Mouse (Mus musculus): ENCODE measurements around the gene Fcgr4. TPM values are rescaled to one million over a fixed set of nuclear protein-coding genes. Genes with fewer than 3 reads are reported as not detected.
"Not testable (repeated sequence)": the region's sequence is repeated elsewhere in the genome, so short reads cannot be mapped to it uniquely, and the experiment has no call there.

The Fcgr4 gene
- polyA plus RNA-seq, 1 experiment from 2014 or later = 4.0 TPM

DNA sequence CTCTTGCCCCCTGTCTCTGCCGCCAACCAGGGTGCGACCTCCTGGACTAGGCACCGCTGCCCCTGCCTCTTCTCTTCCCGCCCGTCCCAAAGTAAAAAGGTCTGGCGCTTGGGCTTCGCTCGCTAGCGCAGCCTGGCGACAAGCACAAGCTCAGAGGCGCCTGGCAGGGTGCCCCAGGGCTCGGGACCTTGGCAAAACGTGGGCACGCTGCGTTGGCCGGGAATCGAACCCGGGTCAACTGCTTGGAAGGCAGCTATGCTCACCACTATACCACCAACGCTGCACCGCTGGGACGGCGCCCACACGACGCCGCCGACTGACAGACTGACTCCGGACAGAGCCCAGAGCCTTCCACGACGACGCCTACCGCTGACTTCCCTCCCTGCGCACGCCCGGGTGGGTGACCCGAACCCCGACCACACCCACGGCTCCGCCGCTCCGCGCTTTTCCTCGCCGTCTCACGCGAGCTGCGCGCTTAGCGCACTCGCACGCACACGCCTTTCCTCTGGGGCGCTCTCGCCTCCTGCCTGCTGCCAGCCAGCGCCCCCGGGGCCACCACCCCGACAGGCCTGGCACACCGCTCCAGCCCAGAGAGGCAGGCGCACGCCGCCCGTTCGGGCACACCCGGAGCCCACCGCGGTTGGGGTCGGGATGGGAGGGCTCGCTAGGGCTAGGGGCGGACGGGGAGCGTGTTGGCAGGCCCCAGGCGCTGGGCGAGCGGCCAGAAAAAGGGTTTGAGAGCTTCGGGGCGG, 45.9 kb downstream of the Fcgr4 start, which contains the start of gene Fcgr3:
Gene Fcgr3, minus strand, starts transcription at position 445 of the 752 bp plus-strand sequence.
- H3K4me2 ChIP-seq (replicated peaks; ENCODE audit: low read depth, low read length) = peak within 1 kb of the TSS; percentile 40
- not testable (repeated sequence) for H3K36me3 ChIP-seq (ENCODE audit: insufficient read depth, low read length); H3K27ac ChIP-seq (ENCODE audit: low read length); H3K4me1 ChIP-seq (ENCODE audit: insufficient read depth, low read depth, low read length); H3K9me3 ChIP-seq (ENCODE audit: low read length); H3K9ac ChIP-seq (replicated peaks; ENCODE audit: low read depth)
- WGBS = 2% methylated on average over 36 of the region's 75 CpGs
- peak; percentile 58 for DNase-seq (ENCODE audit: low spot score)
- peak; percentile 63 for TF ChIP-seq CTCF (IDR thresholded peaks at IDR 0.05)
- H3K27me3 ChIP-seq (replicated peaks; ENCODE audit: insufficient read depth, low read length) = peaks cover 16% of the 10 kb centered on the region
- ATAC-seq = peak; percentile 67
- H3K4me3 ChIP-seq (ENCODE audit: low read depth, low read length) = peak within 1 kb of the TSS; percentile 29

DNA sequence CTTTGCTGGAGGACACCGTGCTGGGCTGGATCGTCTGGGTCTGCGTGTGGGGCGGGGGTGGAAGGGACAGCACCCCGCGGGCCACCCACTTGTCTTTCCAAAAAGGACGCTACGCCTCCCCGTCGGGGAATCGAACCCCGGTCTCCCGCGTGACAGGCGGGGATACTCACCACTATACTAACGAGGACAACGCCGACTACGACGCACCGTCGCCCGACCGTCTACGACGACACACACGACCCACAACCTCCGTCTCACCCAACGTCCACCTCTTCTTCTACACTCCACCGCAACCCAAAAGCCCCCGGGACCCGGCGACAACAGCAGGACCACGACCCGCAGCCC, 46.5 kb downstream of the Fcgr4 start:
- Histone ChIP-seq H3K4me3 (ENCODE audit: low read depth, low read length) (peak overlapping the region; percentile 12; the same call in 1 of the 2 replicates), H3K4me2 (replicated peaks; ENCODE audit: low read depth, low read length) (0 out of 2 replicates have a peak overlapping the region, but pooled peaks have one; percentile 40), H3K27me3 (replicated peaks; ENCODE audit: insufficient read depth, low read length) (peaks cover 17% of the 10 kb centered on the region)
- H3K27ac ChIP-seq (ENCODE audit: low read length); DNase-seq (ENCODE audit: low spot score); H3K9me3 ChIP-seq (ENCODE audit: low read length); H3K9ac ChIP-seq (replicated peaks; ENCODE audit: low read depth); H3K36me3 ChIP-seq (ENCODE audit: insufficient read depth, low read length); H3K4me1 ChIP-seq (ENCODE audit: insufficient read depth, low read depth, low read length): not testable (repeated sequence)
- ATAC-seq = peak; percentile 16
- 2% methylated on average over 14 of the region's 35 CpGs for WGBS

DNA sequence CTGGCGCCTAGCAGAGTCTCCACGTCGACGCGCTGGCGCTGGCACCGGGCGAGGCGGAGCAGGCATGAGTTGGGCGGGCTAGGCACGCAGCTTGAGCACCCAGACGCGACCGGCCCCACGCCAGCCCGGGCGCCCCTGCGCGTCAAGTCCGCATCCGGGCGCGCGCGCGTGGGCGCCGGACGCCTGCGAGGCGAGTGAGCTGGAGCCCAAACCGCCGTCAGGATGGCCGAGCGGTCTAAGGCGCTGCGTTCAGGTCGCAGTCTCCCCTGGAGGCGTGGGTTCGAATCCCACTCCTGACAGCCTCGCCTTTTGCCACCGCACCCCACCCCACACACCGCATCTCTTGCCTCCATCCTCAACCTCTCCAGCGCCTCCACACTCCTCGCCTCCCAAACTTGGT, 47.0 kb downstream of the Fcgr4 start:
- not testable (repeated sequence) for H3K4me3 ChIP-seq (ENCODE audit: low read depth, low read length); H3K4me1 ChIP-seq (ENCODE audit: insufficient read depth, low read depth, low read length); H3K4me2 ChIP-seq (replicated peaks; ENCODE audit: low read depth, low read length); H3K27ac ChIP-seq (ENCODE audit: low read length); H3K9me3 ChIP-seq (ENCODE audit: low read length); H3K36me3 ChIP-seq (ENCODE audit: insufficient read depth, low read length); DNase-seq (ENCODE audit: low spot score); H3K9ac ChIP-seq (replicated peaks; ENCODE audit: low read depth)
- peak; percentile 4 for ATAC-seq
- H3K27me3 ChIP-seq (replicated peaks; ENCODE audit: insufficient read depth, low read length) = peaks cover 17% of the 10 kb centered on the region
- WGBS = 6% methylated on average over 24 of the region's 45 CpGs

DNA sequence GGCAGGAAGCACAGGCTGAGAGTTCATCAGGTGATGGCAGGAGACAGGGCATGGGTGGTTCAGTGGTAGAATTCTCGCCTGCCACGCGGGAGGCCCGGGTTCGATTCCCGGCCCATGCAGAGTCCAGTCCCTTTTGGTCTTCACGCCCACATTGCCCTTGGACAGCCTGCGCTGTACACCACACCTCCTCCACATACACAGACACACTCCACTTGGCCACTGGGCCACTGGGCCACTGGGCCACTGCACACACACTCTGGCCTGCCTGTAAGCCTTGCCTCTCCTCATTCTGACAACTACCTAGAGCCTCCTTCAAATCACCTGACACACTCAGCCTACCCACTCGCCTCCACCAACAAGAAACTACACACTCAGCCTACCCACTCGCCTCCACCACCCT, 47.9 kb downstream of the Fcgr4 start:
- H3K4me2 ChIP-seq (replicated peaks; ENCODE audit: low read depth, low read length); H3K4me3 ChIP-seq (ENCODE audit: low read depth, low read length); ATAC-seq; H3K4me1 ChIP-seq (ENCODE audit: insufficient read depth, low read depth, low read length); H3K9me3 ChIP-seq (ENCODE audit: low read length); DNase-seq (ENCODE audit: low spot score); H3K9ac ChIP-seq (replicated peaks; ENCODE audit: low read depth); H3K36me3 ChIP-seq (ENCODE audit: insufficient read depth, low read length); H3K27ac ChIP-seq (ENCODE audit: low read length): not testable (repeated sequence)
- peaks cover 17% of the 10 kb centered on the region for H3K27me3 ChIP-seq (replicated peaks; ENCODE audit: insufficient read depth, low read length)
- 19% methylated on average over 2 of the region's 10 CpGs for WGBS

DNA sequence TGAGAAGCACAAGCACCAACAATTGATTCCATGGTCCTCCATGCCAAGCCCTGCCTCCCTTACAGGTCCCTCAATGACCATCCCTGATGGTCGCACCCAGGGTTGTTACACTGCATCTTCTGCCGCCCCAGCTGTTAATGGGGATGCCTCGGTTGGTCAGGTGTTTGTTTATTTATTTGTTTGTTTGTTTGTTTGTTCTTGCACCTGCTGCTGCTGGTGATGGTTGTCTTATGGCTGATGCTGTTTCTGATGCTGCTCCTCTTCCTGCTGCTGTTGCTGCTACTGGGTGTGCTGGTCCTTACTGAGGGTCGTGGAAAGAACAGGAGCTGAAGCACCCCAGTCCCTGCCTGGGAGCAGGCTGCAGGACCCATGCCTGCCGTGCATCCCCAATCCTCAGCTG, 49.2 kb downstream of the Fcgr4 start:
- not testable (repeated sequence) for H3K4me2 ChIP-seq (replicated peaks; ENCODE audit: low read depth, low read length); H3K4me1 ChIP-seq (ENCODE audit: insufficient read depth, low read depth, low read length); H3K9me3 ChIP-seq (ENCODE audit: low read length); H3K4me3 ChIP-seq (ENCODE audit: low read depth, low read length); H3K36me3 ChIP-seq (ENCODE audit: insufficient read depth, low read length); DNase-seq (ENCODE audit: low spot score); H3K27ac ChIP-seq (ENCODE audit: low read length); H3K9ac ChIP-seq (replicated peaks; ENCODE audit: low read depth); ATAC-seq
- peaks cover 17% of the 10 kb centered on the region for H3K27me3 ChIP-seq (replicated peaks; ENCODE audit: insufficient read depth, low read length)
- WGBS = 46% methylated on average over 5 of the region's 5 CpGs

DNA sequence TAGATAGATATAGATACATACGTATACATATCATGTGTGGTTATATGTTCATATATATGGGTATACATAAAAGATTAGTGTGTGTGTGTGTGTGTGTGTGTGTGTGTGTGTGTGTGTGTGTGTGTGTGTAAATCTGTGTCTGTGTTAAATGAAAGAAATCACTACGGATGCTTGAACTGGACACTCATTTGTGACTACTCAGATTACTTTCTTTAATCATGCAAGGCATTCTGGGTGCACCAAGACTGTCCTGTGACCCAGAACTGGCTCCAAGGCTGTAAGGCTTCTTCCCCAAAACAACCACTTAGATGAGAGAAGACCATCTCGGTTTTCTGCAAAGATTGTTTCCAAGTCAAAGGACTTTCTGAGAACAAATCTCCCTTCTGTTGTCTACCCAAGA, 50.8 kb downstream of the Fcgr4 start:
- H3K9me3 ChIP-seq (ENCODE audit: low read length); H3K4me1 ChIP-seq (ENCODE audit: insufficient read depth, low read depth, low read length); H3K36me3 ChIP-seq (ENCODE audit: insufficient read depth, low read length); H3K4me2 ChIP-seq (replicated peaks; ENCODE audit: low read depth, low read length); DNase-seq (ENCODE audit: low spot score); H3K9ac ChIP-seq (replicated peaks; ENCODE audit: low read depth); H3K27ac ChIP-seq (ENCODE audit: low read length); ATAC-seq; H3K4me3 ChIP-seq (ENCODE audit: low read depth, low read length): not testable (repeated sequence)
- 57% methylated on average over 3 of the region's 3 CpGs for WGBS
- H3K27me3 ChIP-seq (replicated peaks; ENCODE audit: insufficient read depth, low read length) = peaks cover 21% of the 10 kb centered on the region

DNA sequence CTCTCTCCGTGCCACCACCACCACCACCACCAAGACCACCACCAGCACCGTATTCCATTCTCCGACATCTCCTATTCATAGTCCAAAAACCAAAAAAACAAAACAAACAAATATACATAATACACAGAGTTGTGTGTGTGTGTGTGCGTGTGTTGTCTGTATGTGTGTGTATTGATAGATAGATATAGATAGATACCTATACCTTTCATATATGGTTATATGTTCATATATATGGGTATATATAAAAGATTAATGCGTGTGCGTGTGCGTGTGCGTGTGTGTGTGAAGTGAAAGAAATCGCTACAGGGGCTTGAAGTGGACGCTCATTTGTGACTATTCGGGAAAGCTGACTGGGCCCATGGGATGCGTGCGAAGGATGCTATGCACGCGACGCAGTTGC, 52.2 kb downstream of the Fcgr4 start:
- not testable (repeated sequence) for H3K4me2 ChIP-seq (replicated peaks; ENCODE audit: low read depth, low read length)
- WGBS = 19% methylated on average over 11 of the region's 16 CpGs

DNA sequence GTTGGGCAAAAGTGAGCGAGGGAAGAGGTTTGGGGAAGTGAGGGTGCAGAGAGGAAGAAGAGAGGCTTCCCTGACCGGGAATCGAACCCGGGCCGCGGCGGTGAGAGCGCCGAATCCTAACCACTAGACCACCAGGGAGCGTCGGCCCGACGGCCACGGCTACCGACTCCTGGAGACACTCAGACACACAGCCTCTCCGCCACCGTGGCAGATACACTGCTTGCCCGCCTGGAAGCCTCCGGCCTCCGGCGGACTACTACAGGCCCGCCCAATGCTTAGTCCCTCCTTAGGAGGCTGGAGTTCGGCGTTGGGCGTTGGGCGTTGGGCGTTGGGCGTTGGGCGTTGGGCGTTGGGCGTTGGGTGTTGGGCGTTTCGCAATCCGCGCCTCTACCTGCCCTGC, 53.0 kb downstream of the Fcgr4 start:
- H3K9ac ChIP-seq (replicated peaks; ENCODE audit: low read depth); H3K9me3 ChIP-seq (ENCODE audit: low read length); H3K27ac ChIP-seq (ENCODE audit: low read length); H3K4me1 ChIP-seq (ENCODE audit: insufficient read depth, low read depth, low read length); DNase-seq (ENCODE audit: low spot score); H3K4me3 ChIP-seq (ENCODE audit: low read depth, low read length); H3K36me3 ChIP-seq (ENCODE audit: insufficient read depth, low read length); H3K4me2 ChIP-seq (replicated peaks; ENCODE audit: low read depth, low read length): not testable (repeated sequence)
- peak; percentile 58 for ATAC-seq
- H3K27me3 ChIP-seq (replicated peaks; ENCODE audit: insufficient read depth, low read length) = peaks cover 17% of the 10 kb centered on the region
- WGBS = no CpG with 5 or more reads among the region's 35 CpGs

More for the DNA sequence above, 52.2 kb downstream of the Fcgr4 start:
- not testable (repeated sequence) for H3K36me3 ChIP-seq (ENCODE audit: insufficient read depth, low read length); H3K4me3 ChIP-seq (ENCODE audit: low read depth, low read length); DNase-seq (ENCODE audit: low spot score); ATAC-seq; H3K9me3 ChIP-seq (ENCODE audit: low read length); H3K27ac ChIP-seq (ENCODE audit: low read length); H3K4me1 ChIP-seq (ENCODE audit: insufficient read depth, low read depth, low read length); H3K9ac ChIP-seq (replicated peaks; ENCODE audit: low read depth)
- peaks cover 18% of the 10 kb centered on the region for H3K27me3 ChIP-seq (replicated peaks; ENCODE audit: insufficient read depth, low read length)

DNA sequence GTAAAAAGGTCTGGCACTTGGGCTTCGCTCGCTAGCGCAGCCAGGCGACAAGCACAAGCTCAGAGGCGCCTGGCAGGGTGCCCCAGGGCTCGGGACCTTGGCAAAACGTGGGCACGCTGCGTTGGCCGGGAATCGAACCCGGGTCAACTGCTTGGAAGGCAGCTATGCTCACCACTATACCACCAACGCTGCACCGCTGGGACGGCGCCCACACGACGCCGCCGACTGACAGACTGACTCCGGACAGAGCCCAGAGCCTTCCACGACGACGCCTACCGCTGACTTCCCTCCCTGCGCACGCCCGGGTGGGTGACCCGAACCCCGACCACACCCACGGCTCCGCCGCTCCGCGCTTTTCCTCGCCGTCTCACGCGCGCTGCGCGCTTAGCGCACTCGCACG, 53.5 kb downstream of the Fcgr4 start:
- not testable (repeated sequence) for H3K4me3 ChIP-seq (ENCODE audit: low read depth, low read length); H3K4me1 ChIP-seq (ENCODE audit: insufficient read depth, low read depth, low read length); H3K27ac ChIP-seq (ENCODE audit: low read length); H3K36me3 ChIP-seq (ENCODE audit: insufficient read depth, low read length); H3K9me3 ChIP-seq (ENCODE audit: low read length); H3K9ac ChIP-seq (replicated peaks; ENCODE audit: low read depth); DNase-seq (ENCODE audit: low spot score); H3K4me2 ChIP-seq (replicated peaks; ENCODE audit: low read depth, low read length)
- peak; percentile 59 for ATAC-seq
- no CpG with 5 or more reads among the region's 45 CpGs for WGBS
- peaks cover 17% of the 10 kb centered on the region for H3K27me3 ChIP-seq (replicated peaks; ENCODE audit: insufficient read depth, low read length)

DNA sequence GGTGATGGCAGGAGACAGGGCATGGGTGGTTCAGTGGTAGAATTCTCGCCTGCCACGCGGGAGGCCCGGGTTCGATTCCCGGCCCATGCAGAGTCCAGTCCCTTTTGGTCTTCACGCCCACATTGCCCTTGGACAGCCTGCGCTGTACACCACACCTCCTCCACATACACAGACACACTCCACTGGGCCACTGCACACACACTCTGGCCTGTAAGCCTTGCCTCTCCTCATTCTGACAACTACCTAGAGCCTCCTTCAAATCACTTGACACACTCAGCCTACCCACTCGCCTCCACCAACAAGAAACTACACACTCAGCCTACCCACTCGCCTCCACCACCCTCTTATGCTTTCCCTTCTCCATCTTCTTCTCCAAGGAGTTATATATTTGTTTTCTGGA, 55.6 kb downstream of the Fcgr4 start:
- H3K36me3 ChIP-seq (ENCODE audit: insufficient read depth, low read length); H3K9ac ChIP-seq (replicated peaks; ENCODE audit: low read depth); H3K4me2 ChIP-seq (replicated peaks; ENCODE audit: low read depth, low read length); H3K4me1 ChIP-seq (ENCODE audit: insufficient read depth, low read depth, low read length); H3K4me3 ChIP-seq (ENCODE audit: low read depth, low read length); H3K27ac ChIP-seq (ENCODE audit: low read length); H3K9me3 ChIP-seq (ENCODE audit: low read length): not testable (repeated sequence)
- ATAC-seq (peak; percentile 30), DNase-seq (ENCODE audit: low spot score) (peak; percentile 57)
- WGBS = 5% methylated on average over 4 of the region's 10 CpGs
- H3K27me3 ChIP-seq (replicated peaks; ENCODE audit: insufficient read depth, low read length) = peaks cover 13% of the 10 kb centered on the region
